Mouse (Mus musculus): Measurements from ENCODE around the gene Creb1. TPM values are rescaled to one million over a fixed set of nuclear protein-coding genes. Genes with fewer than 3 reads are reported as not detected.
"Not testable (repeated sequence)": the region's sequence is repeated elsewhere in the genome, so short reads cannot be mapped to it uniquely, and the experiment has no call there.

Gene Creb1
- polyA plus RNA-seq, 1 experiment from 2014 or later, result 11.5 TPM

DNA sequence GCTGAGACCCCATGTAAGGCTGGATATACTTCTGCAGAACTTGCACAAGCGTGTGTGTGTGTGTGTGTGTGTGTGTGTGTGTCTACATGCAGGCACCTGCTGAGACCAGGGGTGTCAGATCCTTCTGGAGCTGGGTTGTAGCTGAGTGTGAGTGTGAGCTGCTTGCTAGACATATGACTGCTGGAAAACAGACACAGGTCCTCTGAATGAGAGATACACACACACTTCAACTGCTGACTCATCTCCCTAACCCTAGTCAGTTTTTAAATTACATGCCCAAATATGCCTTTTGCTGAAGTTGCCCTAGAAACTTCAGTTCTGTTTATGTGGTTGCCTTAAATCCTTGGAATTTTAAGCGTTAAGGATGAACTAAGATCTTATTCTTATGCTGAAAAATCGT lies 13.6 kb downstream of the Creb1 start:
- no peaks in the 10 kb centered on the region for H3K27me3 ChIP-seq
- H3K9me3 ChIP-seq (replicated peaks), result no peaks in the 10 kb centered on the region
- 0 out of 2 replicates have a peak, but pooled peaks cover 6% of the 10 kb centered on the region for H3K4me1 ChIP-seq (replicated peaks)
- H3K9ac ChIP-seq, result no peak overlapping the region
- H3K4me2 ChIP-seq, result no peak overlapping the region
- H3K27ac ChIP-seq (replicated peaks), result no peak overlapping the region
- ATAC-seq (ENCODE audit: insufficient read depth), result no peak
- H3K36me3 ChIP-seq (replicated peaks), result peaks cover 8% of the 10 kb centered on the region
- WGBS (ENCODE audit: insufficient replicate concordance), result 66% methylated on average over 3 of the region's 3 CpGs
- no peak overlapping the region for H3K4me3 ChIP-seq (replicated peaks)

DNA sequence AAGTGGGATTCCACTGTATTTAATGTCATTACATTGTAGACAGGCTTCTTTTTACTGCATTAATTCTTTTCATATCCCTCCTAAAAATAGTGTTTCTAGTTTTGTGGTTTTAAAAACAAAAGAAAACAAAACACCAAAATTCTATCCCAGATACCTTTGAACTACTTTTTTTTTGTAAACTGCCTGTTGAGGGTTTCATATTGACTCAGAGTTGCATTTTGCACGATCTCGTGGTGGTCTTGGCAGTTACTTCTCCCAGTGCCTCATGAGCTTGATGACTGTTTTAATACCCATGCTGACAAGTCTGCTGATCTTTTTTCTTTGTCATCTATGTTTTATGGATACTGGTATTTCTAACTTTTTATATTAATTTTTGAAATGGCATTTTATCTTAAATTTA lies 16.9 kb downstream of the Creb1 start:
- H3K27ac ChIP-seq (replicated peaks), result no peak overlapping the region
- no peaks in the 10 kb centered on the region for H3K9me3 ChIP-seq (replicated peaks)
- H3K4me1 ChIP-seq (replicated peaks), result peaks cover 6% of the 10 kb centered on the region; the same call in 1 of the 2 replicates
- 69% methylated on average over 2 of the region's 2 CpGs for WGBS (ENCODE audit: insufficient replicate concordance)
- no peak overlapping the region for H3K4me2 ChIP-seq
- no peak overlapping the region for H3K4me3 ChIP-seq (replicated peaks)
- ATAC-seq (ENCODE audit: insufficient read depth), result no peak
- no peak overlapping the region for H3K9ac ChIP-seq
- peaks cover 25% of the 10 kb centered on the region for H3K36me3 ChIP-seq (replicated peaks)
- H3K27me3 ChIP-seq, result no peaks in the 10 kb centered on the region

DNA sequence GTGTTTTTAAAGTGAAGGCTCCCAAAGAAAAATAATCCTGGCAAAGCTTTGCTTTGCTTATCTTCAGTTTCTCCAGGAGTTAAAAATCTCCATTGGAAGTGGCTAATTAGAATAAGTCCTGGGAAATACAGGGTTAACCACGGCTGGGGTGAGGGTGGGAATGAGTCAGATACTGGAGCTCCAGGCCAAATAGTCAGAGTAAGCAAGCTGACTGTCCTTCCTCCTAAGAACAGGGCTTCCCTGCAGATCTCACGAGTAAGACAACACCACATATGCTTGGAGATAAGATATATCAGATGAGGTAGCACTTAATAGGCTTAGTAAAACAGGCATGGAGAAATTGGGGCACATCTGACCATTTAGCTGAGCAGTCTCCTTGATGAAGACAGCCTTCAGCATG lies 19.5 kb downstream of the Creb1 start:
- no peak overlapping the region for H3K9ac ChIP-seq
- no peaks in the 10 kb centered on the region for H3K27me3 ChIP-seq
- H3K27ac ChIP-seq (replicated peaks), result no peak overlapping the region
- no peak overlapping the region for H3K4me2 ChIP-seq
- no peaks in the 10 kb centered on the region for H3K9me3 ChIP-seq (replicated peaks)
- WGBS (ENCODE audit: insufficient replicate concordance), result 39% methylated on average over 2 of the region's 2 CpGs
- ATAC-seq (ENCODE audit: insufficient read depth), result no peak
- peaks cover 34% of the 10 kb centered on the region for H3K36me3 ChIP-seq (replicated peaks)
- no peaks in the 10 kb centered on the region; the same call in 1 of the 2 replicates for H3K4me1 ChIP-seq (replicated peaks)
- H3K4me3 ChIP-seq (replicated peaks), result no peak overlapping the region

DNA sequence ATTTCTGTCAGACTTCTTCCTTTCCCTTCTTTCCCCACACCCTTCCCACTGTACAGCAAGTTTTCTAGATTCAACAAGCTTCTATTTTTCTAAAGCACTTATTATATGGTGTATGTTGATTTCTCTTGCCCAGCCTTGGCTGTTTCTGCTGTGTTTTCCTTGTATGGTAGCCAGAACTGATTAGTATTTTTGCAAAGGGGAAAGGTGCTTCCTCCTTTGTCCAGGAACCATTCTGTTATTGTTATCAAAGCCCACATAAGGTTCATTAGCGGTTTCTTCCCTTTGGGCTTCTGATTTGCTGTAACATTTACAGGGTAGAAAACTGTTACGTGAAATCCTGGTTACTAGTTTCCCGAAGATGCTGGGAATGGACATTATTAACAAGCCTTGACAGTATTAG lies 27.7 kb downstream of the Creb1 start:
- Histone ChIP-seq H3K9ac (no peak overlapping the region), H3K27me3 (no peaks in the 10 kb centered on the region), H3K9me3 (replicated peaks) (no peaks in the 10 kb centered on the region), H3K36me3 (replicated peaks) (peaks cover 41% of the 10 kb centered on the region), H3K27ac (replicated peaks) (no peak overlapping the region), H3K4me1 (replicated peaks) (no peaks in the 10 kb centered on the region), H3K4me3 (replicated peaks) (no peak overlapping the region), H3K4me2 (no peak overlapping the region)
- WGBS (ENCODE audit: insufficient replicate concordance), result 72% methylated on average over 3 of the region's 3 CpGs
- no peak for ATAC-seq (ENCODE audit: insufficient read depth)

DNA sequence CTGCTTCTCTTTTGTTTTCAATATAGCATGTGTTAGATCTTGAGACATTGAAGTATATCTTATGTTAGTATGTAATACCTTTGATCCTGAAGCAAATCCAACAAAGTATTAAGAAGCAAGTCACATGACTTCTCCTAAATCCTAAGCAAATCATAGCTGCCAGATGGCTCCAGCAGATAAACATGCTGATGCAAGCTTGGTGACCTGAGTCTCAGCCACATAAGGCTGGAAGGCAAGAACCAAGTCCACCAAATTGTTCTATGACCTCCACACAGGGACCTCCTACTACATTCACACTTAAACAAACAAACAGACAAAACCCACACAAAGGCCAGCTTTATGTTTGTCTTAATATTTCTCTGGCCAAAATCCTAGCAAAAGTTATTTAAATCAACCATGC lies 35.8 kb downstream of the Creb1 start:
- Histone ChIP-seq H3K9ac (no peak overlapping the region), H3K4me1 (replicated peaks) (no peaks in the 10 kb centered on the region), H3K27ac (replicated peaks) (no peak overlapping the region), H3K27me3 (no peaks in the 10 kb centered on the region), H3K4me2 (no peak overlapping the region), H3K4me3 (replicated peaks) (no peak overlapping the region), H3K36me3 (replicated peaks) (peaks cover 54% of the 10 kb centered on the region), H3K9me3 (replicated peaks) (no peaks in the 10 kb centered on the region)
- ATAC-seq (ENCODE audit: insufficient read depth), result no peak

DNA sequence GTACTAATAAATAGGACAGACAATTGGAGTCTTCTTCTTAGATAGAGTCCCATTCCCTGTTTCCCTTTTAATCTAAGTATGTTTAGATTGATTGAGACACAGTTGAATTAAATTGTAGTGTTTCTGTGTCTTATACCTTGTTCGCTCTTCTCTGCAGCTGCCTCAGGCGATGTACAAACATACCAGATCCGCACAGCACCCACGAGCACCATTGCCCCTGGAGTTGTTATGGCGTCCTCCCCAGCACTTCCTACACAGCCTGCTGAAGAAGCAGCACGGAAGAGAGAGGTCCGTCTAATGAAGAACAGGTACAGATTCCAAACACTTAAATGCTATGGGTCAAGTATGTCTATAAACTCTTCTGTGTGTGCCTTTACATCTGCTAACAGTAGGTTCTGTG lies 43.6 kb downstream of the Creb1 start:
- Histone ChIP-seq H3K9me3 (replicated peaks) (no peaks in the 10 kb centered on the region), H3K27me3 (no peaks in the 10 kb centered on the region), H3K27ac (replicated peaks) (no peak overlapping the region), H3K9ac (no peak overlapping the region), H3K4me3 (replicated peaks) (no peak overlapping the region), H3K36me3 (replicated peaks) (peaks cover 53% of the 10 kb centered on the region), H3K4me1 (replicated peaks) (no peaks in the 10 kb centered on the region), H3K4me2 (no peak overlapping the region)
- 78% methylated on average over 7 of the region's 7 CpGs for WGBS (ENCODE audit: insufficient replicate concordance)
- no peak for ATAC-seq (ENCODE audit: insufficient read depth)

DNA sequence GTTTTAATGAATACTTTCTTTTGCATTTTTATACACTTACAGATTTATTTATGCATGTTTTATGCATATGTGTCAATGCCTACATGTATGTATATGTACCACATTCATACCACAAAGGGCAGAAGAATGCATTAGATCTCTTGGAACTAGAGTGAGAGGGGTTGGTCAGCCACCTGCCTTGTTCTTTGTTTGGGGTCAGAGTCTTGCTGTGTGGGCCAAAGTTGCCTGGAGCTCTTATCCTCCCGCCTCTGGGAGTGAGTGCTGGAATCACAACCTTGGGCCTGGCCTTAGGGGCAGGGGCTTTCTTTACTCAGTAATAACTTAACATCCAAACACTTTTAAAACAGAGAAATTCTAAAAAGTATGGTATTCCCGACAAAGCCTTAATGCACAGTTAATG lies 44.3 kb downstream of the Creb1 start:
- H3K9me3 ChIP-seq (replicated peaks), result no peaks in the 10 kb centered on the region
- H3K27ac ChIP-seq (replicated peaks), result no peak overlapping the region
- H3K36me3 ChIP-seq (replicated peaks), result peaks cover 57% of the 10 kb centered on the region
- ATAC-seq (ENCODE audit: insufficient read depth), result no peak
- no peak overlapping the region for H3K9ac ChIP-seq
- 92% methylated on average over 2 of the region's 2 CpGs for WGBS (ENCODE audit: insufficient replicate concordance)
- H3K4me3 ChIP-seq (replicated peaks), result no peak overlapping the region
- no peak overlapping the region for H3K4me2 ChIP-seq
- no peaks in the 10 kb centered on the region for H3K4me1 ChIP-seq (replicated peaks)
- H3K27me3 ChIP-seq, result no peaks in the 10 kb centered on the region

DNA sequence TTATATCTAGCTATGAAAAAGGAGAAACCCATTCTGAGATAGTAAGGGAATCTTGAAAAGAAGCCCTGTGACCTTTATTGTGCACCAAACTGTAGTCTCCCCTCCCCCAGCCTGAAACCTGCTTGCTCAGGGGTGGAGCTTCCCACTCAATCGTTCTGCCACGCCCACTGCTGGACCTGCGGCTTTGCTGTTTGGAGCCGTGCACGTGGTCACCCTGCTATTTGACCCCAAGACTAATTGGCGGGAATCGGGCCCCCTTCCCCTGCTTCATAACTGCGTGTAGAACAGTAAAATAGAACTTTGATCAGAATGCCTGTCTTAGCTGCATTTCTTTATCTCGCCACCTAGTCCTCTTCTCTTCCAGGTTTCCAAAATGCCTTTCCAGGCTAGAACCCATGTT lies 45.5 kb downstream of the Creb1 start:
- ATAC-seq (ENCODE audit: insufficient read depth); H3K4me2 ChIP-seq; H3K4me3 ChIP-seq (replicated peaks); H3K27ac ChIP-seq (replicated peaks); H3K9me3 ChIP-seq (replicated peaks); H3K27me3 ChIP-seq; H3K4me1 ChIP-seq (replicated peaks); H3K9ac ChIP-seq: not testable (repeated sequence)
- WGBS (ENCODE audit: insufficient replicate concordance), result 67% methylated on average over 9 of the region's 9 CpGs
- peaks cover 58% of the 10 kb centered on the region for H3K36me3 ChIP-seq (replicated peaks)

DNA sequence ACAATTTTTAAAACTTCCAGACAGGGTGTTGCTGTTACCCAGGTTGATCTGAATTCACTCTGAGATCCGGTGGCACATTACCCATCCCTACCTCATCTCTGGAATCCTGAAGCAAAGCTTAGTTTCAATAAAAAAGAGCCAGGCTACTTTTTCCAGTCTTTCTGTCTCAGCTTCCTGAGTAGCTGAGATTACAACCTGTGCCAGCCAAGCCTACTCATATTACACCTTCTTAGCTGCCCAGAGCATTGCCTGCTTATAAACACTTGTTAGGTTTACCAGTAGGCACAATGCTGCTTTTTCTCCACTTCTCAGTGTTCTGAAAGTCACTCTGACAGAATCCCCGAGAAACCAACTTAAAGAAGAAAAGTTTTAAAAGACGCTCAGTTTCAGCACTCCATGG lies 46.4 kb downstream of the Creb1 start:
- Histone ChIP-seq H3K27ac (replicated peaks) (no peak overlapping the region), H3K27me3 (no peaks in the 10 kb centered on the region), H3K4me2 (no peak overlapping the region), H3K4me1 (replicated peaks) (no peaks in the 10 kb centered on the region), H3K9ac (no peak overlapping the region), H3K4me3 (replicated peaks) (no peak overlapping the region), H3K9me3 (replicated peaks) (no peaks in the 10 kb centered on the region), H3K36me3 (replicated peaks) (peaks cover 55% of the 10 kb centered on the region)
- 84% methylated on average over 3 of the region's 3 CpGs for whole genome bisulfite sequencing (ENCODE audit: insufficient replicate concordance)
- ATAC-seq (ENCODE audit: insufficient read depth), result no peak

DNA sequence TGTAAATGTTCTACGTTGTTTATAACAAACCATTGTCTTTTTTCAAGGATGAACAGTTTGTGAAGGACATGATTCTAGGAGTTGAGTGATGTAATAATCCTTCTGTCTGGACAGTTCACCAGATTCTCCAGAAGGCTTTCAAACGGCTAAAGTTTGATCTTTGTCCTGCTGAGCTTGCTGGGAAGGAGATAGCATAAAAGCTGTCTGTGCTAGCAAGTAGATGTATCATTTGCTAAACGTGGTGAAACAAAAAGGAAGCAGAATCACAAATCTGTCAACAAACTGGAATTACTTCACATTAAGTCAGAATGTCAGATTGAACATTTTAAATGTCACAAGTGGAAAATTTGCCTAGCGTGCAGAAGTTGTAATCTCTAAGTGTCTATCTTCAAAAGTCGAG lies 66.5 kb downstream of the Creb1 start:
- peaks cover 23% of the 10 kb centered on the region for H3K36me3 ChIP-seq (replicated peaks)
- H3K4me1 ChIP-seq (replicated peaks), result no peaks in the 10 kb centered on the region
- H3K27ac ChIP-seq (replicated peaks), result no peak overlapping the region
- H3K4me2 ChIP-seq, result no peak overlapping the region
- ATAC-seq (ENCODE audit: insufficient read depth), result no peak
- 48% methylated on average over 5 of the region's 5 CpGs for whole genome bisulfite sequencing (ENCODE audit: insufficient replicate concordance)
- H3K4me3 ChIP-seq (replicated peaks), result no peak overlapping the region
- H3K9ac ChIP-seq, result no peak overlapping the region
- H3K27me3 ChIP-seq, result no peaks in the 10 kb centered on the region
- no peaks in the 10 kb centered on the region for H3K9me3 ChIP-seq (replicated peaks)

DNA sequence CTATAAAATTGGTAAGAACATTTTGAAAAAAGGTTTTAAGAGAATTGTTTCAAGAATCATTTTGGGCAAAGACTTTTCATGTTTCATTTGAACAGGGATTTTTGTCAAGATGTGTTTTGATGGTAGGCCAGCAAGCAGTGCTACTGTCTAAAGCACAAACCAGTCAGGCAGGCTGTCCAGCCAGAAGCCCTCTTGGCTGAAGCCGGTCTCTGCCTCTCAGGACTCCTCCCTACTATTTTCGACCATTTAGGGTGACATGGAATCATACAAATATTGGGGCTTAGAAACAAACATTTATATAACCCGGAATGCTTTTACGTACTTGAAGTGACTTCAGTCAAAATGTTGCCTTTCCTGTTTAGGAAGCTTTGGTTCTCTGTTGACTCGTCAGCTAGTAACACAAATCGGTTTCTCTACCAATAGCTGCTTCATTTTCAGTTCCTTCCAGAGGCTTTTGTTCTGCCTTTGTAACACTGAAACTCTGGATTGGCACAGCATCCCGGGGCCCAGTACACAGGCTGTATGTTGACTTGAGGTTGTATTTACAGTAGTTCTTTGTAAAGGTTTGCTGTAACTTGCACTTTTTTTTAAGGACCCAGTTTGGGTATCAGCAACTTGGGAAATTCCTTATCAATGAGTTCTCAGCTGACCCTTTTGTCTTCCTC lies 68.1 kb downstream of the Creb1 start:
- no peak overlapping the region for H3K4me3 ChIP-seq (replicated peaks)
- no peak overlapping the region for H3K9ac ChIP-seq
- WGBS (ENCODE audit: insufficient replicate concordance), result 80% methylated on average over 7 of the region's 7 CpGs
- H3K9me3 ChIP-seq (replicated peaks), result no peaks in the 10 kb centered on the region
- H3K36me3 ChIP-seq (replicated peaks), result peaks cover 32% of the 10 kb centered on the region
- H3K4me2 ChIP-seq, result no peak overlapping the region
- peaks cover under 1% of the 10 kb centered on the region; the same call in 1 of the 2 replicates for H3K4me1 ChIP-seq (replicated peaks)
- ATAC-seq (ENCODE audit: insufficient read depth), result no peak
- H3K27me3 ChIP-seq, result no peaks in the 10 kb centered on the region
- no peak overlapping the region for H3K27ac ChIP-seq (replicated peaks)

DNA sequence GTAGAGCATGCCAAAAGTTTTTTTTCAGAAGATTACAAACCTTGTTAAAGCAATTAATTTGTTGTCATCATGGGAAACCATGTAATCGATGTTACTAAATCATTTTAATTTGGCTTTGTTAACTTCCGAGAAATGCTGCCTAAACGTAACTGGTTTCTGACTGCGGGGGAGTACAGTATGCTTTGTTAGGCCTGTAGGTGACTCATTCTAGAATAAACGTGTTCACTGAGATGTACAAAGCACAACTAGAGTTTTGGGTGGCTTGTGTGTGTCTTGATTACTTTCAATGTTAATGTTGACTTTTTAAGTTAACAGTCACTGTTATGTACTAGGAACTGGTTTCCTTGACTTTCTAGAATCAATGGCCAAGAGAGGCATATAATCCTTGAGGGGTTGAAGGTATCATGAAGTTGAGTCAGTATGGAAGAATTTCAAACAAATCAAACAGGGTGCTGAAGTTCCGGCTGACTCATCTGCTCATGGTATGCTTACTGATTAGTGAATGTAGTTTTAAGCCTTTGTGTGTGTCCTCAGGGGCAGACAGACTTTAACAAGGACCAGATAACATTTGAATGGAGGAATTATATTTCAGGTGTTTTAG lies 68.9 kb downstream of the Creb1 start:
- peaks cover 6% of the 10 kb centered on the region; the same call in 1 of the 2 replicates for H3K4me1 ChIP-seq (replicated peaks)
- no peak for ATAC-seq (ENCODE audit: insufficient read depth)

More for the DNA sequence above, 68.9 kb downstream of the Creb1 start:
- 80% methylated on average over 6 of the region's 6 CpGs for WGBS (ENCODE audit: insufficient replicate concordance)
- Histone ChIP-seq H3K27ac (replicated peaks) (no peak overlapping the region), H3K4me3 (replicated peaks) (no peak overlapping the region), H3K36me3 (replicated peaks) (peaks cover 32% of the 10 kb centered on the region), H3K9me3 (replicated peaks) (no peaks in the 10 kb centered on the region), H3K27me3 (no peaks in the 10 kb centered on the region), H3K9ac (no peak overlapping the region), H3K4me2 (no peak overlapping the region)
